In genomic region chr6:72597956-72598753, GRCm38 (mm10) we compare ENCODE assay signal across 8 mouse cellular contexts. TPM values are rescaled to one million over a fixed set of nuclear protein-coding genes. Genes with fewer than 3 reads are reported as not detected.
DNase-seq lines count a peak whose midpoint lies in the region; ATAC-seq and TF ChIP-seq lines count a peak whose summit lies in the region.

Gene Elmod3 (minus strand): TSS chr6:72598413.
Gene Retsat (plus strand): TSS chr6:72598475.

- H3K27me3 ChIP-seq in E14TG2a.4 (ENCODE audit: insufficient read depth, low read length), result no peaks in the 10 kb centered on the region; the same call in 1 of the 2 replicates
- no peaks in the 10 kb centered on the region for H3K27me3 ChIP-seq in forebrain, embryonic 12.5 days
- no peaks in the 10 kb centered on the region for H3K27me3 ChIP-seq in heart, postnatal 0 days (ENCODE audit: control insufficient read depth, insufficient read depth, low read length)
- H3K27me3 ChIP-seq in liver, embryonic 16.5 days (ENCODE audit: control insufficient read depth, insufficient read depth, low read depth, low read length), result no peaks in the 10 kb centered on the region
- H3K27me3 ChIP-seq in neural tube, embryonic 13.5 days, result no peaks in the 10 kb centered on the region
- no peaks in the 10 kb centered on the region for H3K27me3 ChIP-seq in testis, adult 2 months (ENCODE audit: control insufficient read depth, insufficient read depth, low read length)

- TF ChIP-seq POLR2A in testis, adult 2 months (IDR thresholded peaks at IDR 0.05; ENCODE audit: control insufficient read depth, low read depth, low read length), result peak; percentile 95

- peak within 1 kb of the TSS; percentile 82 for H3K4me3 ChIP-seq in E14TG2a.4 (replicated peaks; ENCODE audit: low read length)
- H3K4me3 ChIP-seq in forebrain, embryonic 12.5 days (replicated peaks), result peak within 1 kb of the TSS; percentile 58
- H3K4me3 ChIP-seq in heart, postnatal 0 days (ENCODE audit: low read depth, low read length), result peak within 1 kb of the TSS; percentile 62
- peak within 1 kb of the TSS; percentile 70 for H3K4me3 ChIP-seq in liver, embryonic 16.5 days (ENCODE audit: low read depth, low read length)
- peak within 1 kb of the TSS; percentile 50 for H3K4me3 ChIP-seq in neural tube, embryonic 13.5 days
- H3K4me3 ChIP-seq in testis, adult 2 months (ENCODE audit: control insufficient read depth, low read depth, low read length), result peak within 1 kb of the TSS; percentile 95

- peaks cover 22% of the 10 kb centered on the region for H3K36me3 ChIP-seq in E14TG2a.4 (ENCODE audit: insufficient read depth, low read length)
- no peaks in the 10 kb centered on the region for H3K36me3 ChIP-seq in forebrain, embryonic 12.5 days (replicated peaks)
- H3K36me3 ChIP-seq in heart, postnatal 0 days (replicated peaks; ENCODE audit: control insufficient read depth, insufficient read depth, low read length), result peaks cover 11% of the 10 kb centered on the region; the same call in 1 of the 2 replicates
- no peaks in the 10 kb centered on the region for H3K36me3 ChIP-seq in liver, embryonic 16.5 days (ENCODE audit: control insufficient read depth, insufficient read depth)
- H3K36me3 ChIP-seq in neural tube, embryonic 13.5 days, result no peaks in the 10 kb centered on the region
- H3K36me3 ChIP-seq in testis, adult 2 months (ENCODE audit: control insufficient read depth, insufficient read depth, low read length), result no peaks in the 10 kb centered on the region

- peaks cover 41% of the 10 kb centered on the region for H3K4me1 ChIP-seq in E14TG2a.4 (replicated peaks; ENCODE audit: low read depth, low read length)
- H3K4me1 ChIP-seq in forebrain, embryonic 12.5 days, result peaks cover 21% of the 10 kb centered on the region
- H3K4me1 ChIP-seq in heart, postnatal 0 days (ENCODE audit: control insufficient read depth, insufficient read depth), result peaks cover 19% of the 10 kb centered on the region
- peaks cover 18% of the 10 kb centered on the region for H3K4me1 ChIP-seq in liver, embryonic 16.5 days (ENCODE audit: control insufficient read depth, low read depth, low read length)
- peaks cover 19% of the 10 kb centered on the region for H3K4me1 ChIP-seq in neural tube, embryonic 13.5 days (replicated peaks)
- H3K4me1 ChIP-seq in testis, adult 2 months (ENCODE audit: control insufficient read depth, insufficient read depth, low read length), result peaks cover 12% of the 10 kb centered on the region

- H3K9me3 ChIP-seq in E14TG2a.4 (ENCODE audit: low read length), result no peaks in the 10 kb centered on the region
- no peaks in the 10 kb centered on the region for H3K9me3 ChIP-seq in forebrain, embryonic 12.5 days
- no peaks in the 10 kb centered on the region for H3K9me3 ChIP-seq in heart, postnatal 0 days (replicated peaks; ENCODE audit: control insufficient read depth, low read length)
- H3K9me3 ChIP-seq in liver, embryonic 16.5 days (replicated peaks; ENCODE audit: control insufficient read depth, low read length), result no peaks in the 10 kb centered on the region
- no peaks in the 10 kb centered on the region for H3K9me3 ChIP-seq in neural tube, embryonic 13.5 days

- peak; percentile 72; the same call in 1 of the 2 replicates for TF ChIP-seq EP300 in heart, postnatal 0 days (IDR thresholded peaks at IDR 0.05; ENCODE audit: low read depth)

- peak within 1 kb of the TSS; percentile 64 for H3K9ac ChIP-seq in forebrain, embryonic 12.5 days
- peak within 1 kb of the TSS; percentile 63 for H3K9ac ChIP-seq in heart, postnatal 0 days (replicated peaks; ENCODE audit: low read depth, low read length)
- peak within 1 kb of the TSS; percentile 73 for H3K9ac ChIP-seq in liver, embryonic 16.5 days (ENCODE audit: low read depth, low read length)
- H3K9ac ChIP-seq in neural tube, embryonic 13.5 days, result peak within 1 kb of the TSS; percentile 75

- peak; percentile 93 for ATAC-seq in forebrain, embryonic 12.5 days (ENCODE audit: low FRiP score)
- peak; percentile 88 for ATAC-seq in heart, postnatal 0 days (ENCODE audit: insufficient read depth, low read depth)
- peak; percentile 86 for ATAC-seq in liver, embryonic 16.5 days (ENCODE audit: low read depth)
- ATAC-seq in neural tube, embryonic 13.5 days (ENCODE audit: low read depth), result peak; percentile 91

- 0 out of 2 replicates have a peak within 1 kb of the TSS, but pooled peaks have one; percentile 10 for H3K27ac ChIP-seq in forebrain, embryonic 12.5 days
- peak within 1 kb of the TSS; percentile 96 for H3K27ac ChIP-seq in heart, postnatal 0 days (ENCODE audit: low read depth)
- H3K27ac ChIP-seq in liver, embryonic 16.5 days (ENCODE audit: low read length), result peak within 1 kb of the TSS; percentile 66
- H3K27ac ChIP-seq in neural tube, embryonic 13.5 days (replicated peaks), result peak within 1 kb of the TSS; percentile 34
- H3K27ac ChIP-seq in testis, adult 2 months (ENCODE audit: control insufficient read depth, insufficient read depth, low read depth, low read length), result peak within 1 kb of the TSS; percentile 86

- peak; percentile 93 for DNase-seq in c-Kit-positive CD71-positive TER-119-positive erythroid progenitor cells, embryonic 14.5 days (ENCODE audit: low spot score)
- DNase-seq in heart, postnatal 0 days (ENCODE audit: low spot score), result peak; percentile 99
- peak; percentile 95 to 97 for DNase-seq in kidney, postnatal 4 days

- H3K4me2 ChIP-seq in forebrain, embryonic 12.5 days, result peak within 1 kb of the TSS; percentile 64
- peak within 1 kb of the TSS; percentile 77 for H3K4me2 ChIP-seq in heart, postnatal 0 days (ENCODE audit: low read depth, low read length)
- peak within 1 kb of the TSS; percentile 83 for H3K4me2 ChIP-seq in liver, embryonic 16.5 days (ENCODE audit: low read depth, low read length)
- H3K4me2 ChIP-seq in neural tube, embryonic 13.5 days, result peak within 1 kb of the TSS; percentile 69

- 2% methylated on average over 38 of the region's 38 CpGs for WGBS in forebrain, embryonic 12.5 days
- WGBS in heart, postnatal 0 days, result under 1% methylated on average over 38 of the region's 38 CpGs
- WGBS in liver, embryonic 16.5 days (ENCODE audit: insufficient replicate concordance), result under 1% methylated on average over 38 of the region's 38 CpGs
- WGBS in neural tube, embryonic 13.5 days, result under 1% methylated on average over 38 of the region's 38 CpGs

- TF ChIP-seq CTCF in E14TG2a.4 (conservative IDR thresholded peaks at IDR 0.05; ENCODE audit: low read length), result no peak
- no peak for TF ChIP-seq CTCF in heart, postnatal 0 days (IDR thresholded peaks at IDR 0.05; ENCODE audit: low read depth)
- 0 out of 2 replicates have a peak, but pooled peaks have one; percentile 6 for TF ChIP-seq CTCF in testis, adult 2 months (IDR thresholded peaks at IDR 0.05; ENCODE audit: control insufficient read depth, insufficient read depth, insufficient replicate concordance, low read depth, low read length)

RNA-seq across cellular contexts. Expression of gene Elmod3, which starts in this region (rescaled TPM):
- 16.0 and 16.2 TPM in 2 replicates for polyA plus RNA-seq in forebrain, embryonic 12.5 days (2016; fragmentation: Nextera tagmentation; extraction: Ambion mirVana)
- 21.9 and 30.9 TPM in 2 replicates for total RNA-seq in heart, postnatal 0 days (2014; rRNA removed; ENCODE audit: low replicate concordance)
- polyA plus RNA-seq in heart, postnatal 0 days (2015; fragmentation: Nextera tagmentation; extraction: Ambion mirVana), result 17.6 and 18.6 TPM in 2 replicates
- polyA plus RNA-seq in liver, embryonic 16.5 days (2015; fragmentation: Nextera tagmentation; extraction: Ambion mirVana), result 4.5 and 4.7 TPM in 2 replicates
- polyA plus RNA-seq in neural tube, embryonic 13.5 days (2015; fragmentation: Nextera tagmentation; extraction: Ambion mirVana), result 17.5 and 18.9 TPM in 2 replicates
- polyA plus RNA-seq in testis, adult 2 months (2012; rRNA removed), result 40.2 and 46.0 TPM in 2 replicates

RNA-seq across cellular contexts. Expression of gene Retsat, which starts in this region (rescaled TPM):
- 4.6 and 5.3 TPM in 2 replicates for polyA plus RNA-seq in forebrain, embryonic 12.5 days (2016; fragmentation: Nextera tagmentation; extraction: Ambion mirVana)
- 21.8 and 41.8 TPM in 2 replicates for total RNA-seq in heart, postnatal 0 days (2014; rRNA removed; ENCODE audit: low replicate concordance)
- 64.4 and 69.1 TPM in 2 replicates for polyA plus RNA-seq in heart, postnatal 0 days (2015; fragmentation: Nextera tagmentation; extraction: Ambion mirVana)
- polyA plus RNA-seq in liver, embryonic 16.5 days (2015; fragmentation: Nextera tagmentation; extraction: Ambion mirVana), result 17.6 and 21.5 TPM in 2 replicates
- polyA plus RNA-seq in neural tube, embryonic 13.5 days (2015; fragmentation: Nextera tagmentation; extraction: Ambion mirVana), result 5.3 and 5.4 TPM in 2 replicates
- polyA plus RNA-seq in testis, adult 2 months (2012; rRNA removed), result 9.4 and 11.0 TPM in 2 replicates

Comparison
In these comparisons a context has a peak if more than half of its experiments do, and no peak if none do; other contexts are left out.
1. Peak in every context shown above with its lines: DNase-seq, ATAC-seq, H3K4me3 ChIP-seq and H3K27ac ChIP-seq.
2. H3K27ac ChIP-seq: peak in every context shown above with its lines; median percentile 96 in heart, postnatal 0 days; 86 in testis, adult 2 months; 66 in liver, embryonic 16.5 days; 34 in neural tube, embryonic 13.5 days; 10 in forebrain, embryonic 12.5 days.